Mouse (Mus musculus) MEL (cell line): ENCODE data around the gene Catsperz.

Source experiments
- CTCF ChIP-seq, 3 experiments: IDR thresholded peaks in 2 of 3; conservative IDR thresholded peaks in 1 of 3; 2 replicates each; pipeline ENCODE4 v1.5.1; 2011 to 2012; ENCODE audit warnings: low read length in 3 of 3, low read depth in 2 of 3, mild to moderate bottlenecking in 2 of 3, improper control_type of control experiment in 1 of 3, inconsistent platforms in 1 of 3, mixed read lengths in 1 of 3, moderate library complexity in 1 of 3; ENCODE audit not compliant: control insufficient read depth in 1 of 3, insufficient read depth in 1 of 3, poor library complexity in 1 of 3, severe bottlenecking in 1 of 3
- MXI1 ChIP-seq: IDR thresholded peaks from 2 replicates; pipeline ENCODE4 v1.6.1; 2011; ENCODE audit warnings: mild to moderate bottlenecking, low read depth, low read length, improper control_type of control experiment
- POLR2A ChIP-seq, 2 experiments: IDR thresholded peaks; 2 replicates each; pipeline ENCODE4 v1.6.1; 2011 to 2012; ENCODE audit warnings: low read length in 2 of 2, mild to moderate bottlenecking in 2 of 2, control low read depth in 1 of 2, improper control_type of control experiment in 1 of 2, low read depth in 1 of 2, moderate library complexity in 1 of 2; ENCODE audit not compliant: control insufficient read depth in 1 of 2, insufficient read depth in 1 of 2, poor library complexity in 1 of 2

DNA sequence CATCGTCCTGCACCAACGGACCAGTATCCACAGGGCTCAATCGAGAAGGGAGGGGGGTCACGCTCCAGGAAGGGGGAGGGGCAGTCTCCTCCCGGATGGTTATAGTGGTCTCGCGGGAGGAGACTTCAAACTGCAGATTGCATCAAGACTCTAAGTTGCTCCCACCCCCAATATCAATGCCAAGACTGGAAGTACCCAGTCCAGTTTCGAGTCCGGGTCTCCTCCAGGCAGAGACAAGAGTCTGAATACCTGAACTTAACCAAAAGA, at the start of gene Catsperz:
- no peak for TF ChIP-seq MXI1
- TF ChIP-seq POLR2A (IDR thresholded peaks at IDR 0.05; ENCODE audit: control insufficient read depth in 1 of 2, insufficient read depth in 1 of 2, low read depth in 1 of 2, low read length in 2 of 2, poor library complexity in 1 of 2) = no peak
- TF ChIP-seq CTCF (IDR thresholded peaks at IDR 0.05 in 2 of 3, conservative IDR thresholded peaks at IDR 0.05 in 1 of 3; ENCODE audit: control insufficient read depth in 1 of 3, insufficient read depth in 1 of 3, low read depth in 2 of 3, low read length in 3 of 3, poor library complexity in 1 of 3, severe bottlenecking in 1 of 3) = no peak
